Mouse (Mus musculus) brain, embryonic 14.5 days (tissue): ENCODE results near the gene Dhrs4.

ENCODE experiments used
- CTCF ChIP-seq: fragments of 200-500 bp; IDR thresholded peaks from 2 replicates; pipeline ENCODE4 v1.5.1; 2012; ENCODE audit warnings: inconsistent platforms, mild to moderate bottlenecking, moderate library complexity, borderline replicate concordance; ENCODE audit not compliant: insufficient read depth, insufficient read length; ENCODE audit errors: extremely low read depth
- POLR2A ChIP-seq: fragments of 200-500 bp; IDR thresholded peaks from 2 replicates; pipeline ENCODE4 v1.6.1; 2012; ENCODE audit warnings: mild to moderate bottlenecking, inconsistent platforms, borderline replicate concordance; ENCODE audit not compliant: poor library complexity, insufficient read depth, insufficient read length, severe bottlenecking; ENCODE audit errors: extremely low read depth

GRCm38 (mm10) chr14:55536116-55536745 lies 57.7 kb downstream of the Dhrs4 start:
- TF ChIP-seq POLR2A (no peak), CTCF (peak; percentile 72)
